Mouse (Mus musculus): ENCODE results near the gene Pnrc1. TPM values are rescaled to one million over a fixed set of nuclear protein-coding genes. Genes with fewer than 3 reads are reported as not detected.

Gene Pnrc1
- total RNA-seq, 2 experiments from 2014 or later: 55.2 to 66.8 TPM

- ATAC-seq (replicated peaks; ENCODE audit: poor library complexity, severe bottlenecking): no peak
Observed at GRCm38 (mm10) chr4:33273437-33273836, 16.5 kb downstream of the Pnrc1 start.

GRCm38 (mm10) chr4:33270386-33271314 is 19.3 kb downstream of the Pnrc1 start:
- ATAC-seq (replicated peaks; ENCODE audit: poor library complexity, severe bottlenecking): no peak

GRCm38 (mm10) chr4:33264979-33265726 is 24.8 kb downstream of the Pnrc1 start:
- peak; percentile 61 for ATAC-seq (replicated peaks; ENCODE audit: poor library complexity, severe bottlenecking)

GRCm38 (mm10) chr4:33262897-33263296 is 27.1 kb downstream of the Pnrc1 start:
- no peak for ATAC-seq (replicated peaks; ENCODE audit: poor library complexity, severe bottlenecking)

GRCm38 (mm10) chr4:33261311-33261753 is 28.6 kb downstream of the Pnrc1 start:
- ATAC-seq (replicated peaks; ENCODE audit: poor library complexity, severe bottlenecking): peak; percentile 87

GRCm38 (mm10) chr4:33260311-33260710 is 29.7 kb downstream of the Pnrc1 start:
- no peak for ATAC-seq (replicated peaks; ENCODE audit: poor library complexity, severe bottlenecking)

- no peak for ATAC-seq (replicated peaks; ENCODE audit: poor library complexity, severe bottlenecking)
Observed at GRCm38 (mm10) chr4:33257263-33257964, 32.5 kb downstream of the Pnrc1 start.

- no peak for ATAC-seq (replicated peaks; ENCODE audit: poor library complexity, severe bottlenecking)
Observed at GRCm38 (mm10) chr4:33254706-33255105, 35.3 kb downstream of the Pnrc1 start.

GRCm38 (mm10) chr4:33250867-33251266 is 39.1 kb downstream of the Pnrc1 start:
- no peak for ATAC-seq (replicated peaks; ENCODE audit: poor library complexity, severe bottlenecking)

GRCm38 (mm10) chr4:33249716-33250230 is 40.2 kb downstream of the Pnrc1 start:
- ATAC-seq (replicated peaks; ENCODE audit: poor library complexity, severe bottlenecking): no peak

- ATAC-seq (replicated peaks; ENCODE audit: poor library complexity, severe bottlenecking): no peak
Observed at GRCm38 (mm10) chr4:33248915-33249314, 41.0 kb downstream of the Pnrc1 start.

GRCm38 (mm10) chr4:33248062-33248889 is 41.7 kb downstream of the Pnrc1 start:
- ATAC-seq (replicated peaks; ENCODE audit: poor library complexity, severe bottlenecking): peak; percentile 67

GRCm38 (mm10) chr4:33247479-33248053 is 42.4 kb downstream of the Pnrc1 start:
- peak; percentile 61 for ATAC-seq (replicated peaks; ENCODE audit: poor library complexity, severe bottlenecking)

GRCm38 (mm10) chr4:33245853-33246395 is 44.0 kb downstream of the Pnrc1 start:
- no peak for ATAC-seq (replicated peaks; ENCODE audit: poor library complexity, severe bottlenecking)

GRCm38 (mm10) chr4:33243921-33244320 is 46.0 kb downstream of the Pnrc1 start:
- no peak for ATAC-seq (replicated peaks; ENCODE audit: poor library complexity, severe bottlenecking)

GRCm38 (mm10) chr4:33243016-33243758 is 46.8 kb downstream of the Pnrc1 start:
- ATAC-seq (replicated peaks; ENCODE audit: poor library complexity, severe bottlenecking): no peak

- peak; percentile 33 for ATAC-seq (replicated peaks; ENCODE audit: poor library complexity, severe bottlenecking)
Observed at GRCm38 (mm10) chr4:33242536-33242935, 47.4 kb downstream of the Pnrc1 start.

- no peak for ATAC-seq (replicated peaks; ENCODE audit: poor library complexity, severe bottlenecking)
Observed at GRCm38 (mm10) chr4:33230881-33231280, 59.1 kb downstream of the Pnrc1 start.
